Mouse (Mus musculus) intestine, embryonic 16.5 days (tissue): Measurements from ENCODE around the gene Anks1. TPM values are rescaled to one million over a fixed set of nuclear protein-coding genes. Genes with fewer than 3 reads are reported as not detected.

ENCODE experiments used
- ATAC-seq: fragments of 200-750 bp; cut with Nextera tagmentation; 2 replicates; pipeline ENCODE4 v1.8.0; 2017; ENCODE audit warnings: moderate TSS enrichment, moderate library complexity
- H3K27ac ChIP-seq: fragments of 300-500 bp; sonication (generic); 2 replicates; pipeline ENCODE4 v1.5.1; 2014; ENCODE audit warnings: mild to moderate bottlenecking, low read length
- H3K27me3 ChIP-seq: fragments of 300-500 bp; sonication (generic); replicated peaks from 2 replicates; pipeline ENCODE4 v1.6.1; 2014; ENCODE audit warnings: low read length, control low read depth, mixed read lengths; ENCODE audit not compliant: control insufficient read depth, insufficient read depth
- H3K36me3 ChIP-seq: fragments of 300-500 bp; sonication (generic); 2 replicates; pipeline ENCODE4 v1.6.1; 2014; ENCODE audit warnings: low read length, control low read depth; ENCODE audit not compliant: control insufficient read depth, insufficient read depth
- H3K4me1 ChIP-seq: fragments of 300-500 bp; sonication (generic); 2 replicates; pipeline ENCODE4 v1.6.1; 2014; ENCODE audit warnings: low read length, control low read depth, mixed read lengths; ENCODE audit not compliant: control insufficient read depth, insufficient read depth
- H3K4me2 ChIP-seq: fragments of 300-500 bp; sonication (generic); 2 replicates; pipeline ENCODE4 v1.6.1; 2014; ENCODE audit warnings: low read depth, low read length, control low read depth
- H3K4me3 ChIP-seq: fragments of 300-500 bp; sonication (generic); 2 replicates; pipeline ENCODE4 v1.5.1; 2014; ENCODE audit warnings: mild to moderate bottlenecking, low read length
- H3K9ac ChIP-seq: fragments of 300-500 bp; sonication (generic); 2 replicates; pipeline ENCODE4 v1.6.1; 2014; ENCODE audit warnings: low read depth, low read length
- H3K9me3 ChIP-seq: fragments of 300-500 bp; sonication (generic); 2 replicates; pipeline ENCODE4 v1.6.1; 2016; ENCODE audit warnings: low read length, control low read depth; ENCODE audit not compliant: control insufficient read depth
- WGBS: fragments of 180-500 bp; shearing (Covaris S2); extraction: QIAGEN DNeasy Blood & Tissue Kit; methylation state at CpG from one replicate; pipeline ENCODE4 v1.1.7; 2014; 5-methylcytosine and 5-hydroxymethylcytosine counted together
- polyA plus RNA-seq: library from polyadenylated mRNA; unstranded; fragments of >200 nt; fragmentation: Nextera tagmentation; extraction: Ambion mirVana; gene quantifications from 2 replicates; pipeline ENCODE4 v1.2.1, GENCODE M21; 2015

Gene Anks1
- polyA plus RNA-seq, 1 experiment from 2014 or later = 10.0 TPM

DNA sequence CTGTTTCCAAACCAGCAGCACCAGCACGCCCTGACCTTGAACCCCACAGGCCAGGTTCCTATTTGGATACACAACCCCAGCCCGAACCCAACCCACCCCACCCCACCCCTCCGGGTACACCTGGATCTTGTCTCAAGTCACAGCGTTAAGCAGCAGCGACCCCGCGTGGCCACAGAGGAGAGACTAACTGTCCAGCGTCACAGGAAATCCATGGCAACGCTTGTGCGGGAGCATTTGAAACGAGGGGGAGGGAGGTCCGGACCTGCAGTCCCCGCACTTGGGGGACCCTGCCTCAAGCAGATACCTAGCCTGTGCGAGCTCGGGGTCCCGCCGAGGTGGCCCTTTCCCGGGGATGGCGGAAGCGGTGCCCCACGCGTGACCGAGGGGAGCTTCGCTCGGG is 170.5 kb downstream of the Anks1 start:
- no peaks in the 10 kb centered on the region for H3K36me3 ChIP-seq
- WGBS = under 1% methylated on average over 25 of the region's 25 CpGs
- no peaks in the 10 kb centered on the region for H3K27me3 ChIP-seq
- peak overlapping the region; percentile 100 for H3K4me2 ChIP-seq
- peak overlapping the region; percentile 71 for H3K9ac ChIP-seq
- H3K9me3 ChIP-seq = no peaks in the 10 kb centered on the region
- H3K4me3 ChIP-seq = peak overlapping the region; percentile 65
- H3K27ac ChIP-seq = no peak overlapping the region
- H3K4me1 ChIP-seq = peaks cover 15% of the 10 kb centered on the region
- peak; percentile 43 for ATAC-seq

DNA sequence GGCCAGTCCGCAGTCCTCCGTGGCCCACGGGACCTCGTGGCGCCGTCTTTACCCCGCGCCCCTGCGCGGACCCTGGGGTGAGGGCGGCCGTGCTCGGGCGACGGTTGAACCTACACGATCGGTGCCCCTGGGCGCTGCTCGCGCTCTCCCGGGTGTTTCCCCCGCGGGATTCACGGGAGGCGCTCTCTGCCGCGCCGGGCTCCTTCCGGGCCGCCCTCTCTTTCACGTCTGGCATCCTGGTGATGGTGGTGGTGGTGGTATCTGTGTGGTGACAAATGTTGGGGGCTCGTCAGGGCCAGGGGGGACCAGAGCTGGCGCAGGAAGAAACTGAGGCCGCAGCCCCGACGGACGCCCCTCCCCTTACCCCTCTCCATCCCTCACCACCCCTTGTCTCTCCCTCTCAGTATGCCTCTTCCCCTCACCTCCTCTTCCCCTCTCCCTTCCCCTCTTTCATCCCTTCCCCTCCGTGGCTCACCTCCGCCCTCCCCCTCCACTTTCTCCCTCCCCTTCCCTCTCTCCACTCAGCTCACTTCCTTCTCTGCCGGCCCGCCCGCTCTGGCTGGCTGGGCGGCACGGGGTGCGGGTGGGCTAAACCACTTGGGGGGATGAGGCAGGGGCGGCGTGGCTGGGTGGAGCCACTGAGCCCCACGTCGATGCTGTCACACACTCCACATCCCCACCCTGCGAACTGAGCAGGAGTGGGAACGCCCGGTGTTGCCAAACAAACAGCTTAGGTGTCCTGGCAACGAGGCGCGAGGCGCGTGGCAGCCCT is 171.1 kb downstream of the Anks1 start, which contains the start of gene Tcp11:
TSS of gene Tcp11 (minus strand) at position 595 of the 772 bp plus-strand sequence.
- no peaks in the 10 kb centered on the region for H3K9me3 ChIP-seq
- H3K4me3 ChIP-seq = peak within 1 kb of the TSS; percentile 65
- no peaks in the 10 kb centered on the region for H3K27me3 ChIP-seq
- peak within 1 kb of the TSS; percentile 71 for H3K9ac ChIP-seq
- ATAC-seq = peak; percentile 49
- H3K4me2 ChIP-seq = peak within 1 kb of the TSS; percentile 100
- 1% methylated on average over 56 of the region's 57 CpGs for WGBS
- peaks cover 15% of the 10 kb centered on the region for H3K4me1 ChIP-seq
- H3K36me3 ChIP-seq = no peaks in the 10 kb centered on the region
- H3K27ac ChIP-seq = no peak within 1 kb of the TSS

DNA sequence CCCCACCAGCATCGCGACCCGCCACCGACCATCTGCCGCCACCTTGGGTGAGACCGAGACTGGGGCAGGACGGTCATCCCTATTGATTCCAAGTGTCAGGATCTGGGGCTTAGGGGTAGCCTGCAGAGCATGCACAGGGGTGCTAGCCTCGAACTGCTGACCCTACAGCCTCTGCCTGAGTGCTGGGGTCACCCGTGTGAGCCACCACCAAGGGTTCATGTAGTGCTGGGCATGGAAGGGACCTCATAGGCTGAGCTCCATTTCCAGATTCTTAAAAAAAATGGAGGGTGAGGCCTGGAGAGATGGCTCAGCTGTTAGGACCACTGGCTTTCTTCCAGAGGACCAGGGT is 171.7 kb downstream of the Anks1 start:
- H3K36me3 ChIP-seq = no peaks in the 10 kb centered on the region
- H3K4me1 ChIP-seq = peaks cover 15% of the 10 kb centered on the region
- H3K27me3 ChIP-seq = no peaks in the 10 kb centered on the region
- no peak overlapping the region for H3K9ac ChIP-seq
- WGBS = 16% methylated on average over 9 of the region's 9 CpGs
- no peak; the same call in 1 of the 2 replicates for ATAC-seq
- H3K4me3 ChIP-seq = peak overlapping the region; percentile 65
- peak overlapping the region; percentile 100; the same call in 1 of the 2 replicates for H3K4me2 ChIP-seq
- no peak overlapping the region for H3K27ac ChIP-seq
- H3K9me3 ChIP-seq = no peaks in the 10 kb centered on the region

DNA sequence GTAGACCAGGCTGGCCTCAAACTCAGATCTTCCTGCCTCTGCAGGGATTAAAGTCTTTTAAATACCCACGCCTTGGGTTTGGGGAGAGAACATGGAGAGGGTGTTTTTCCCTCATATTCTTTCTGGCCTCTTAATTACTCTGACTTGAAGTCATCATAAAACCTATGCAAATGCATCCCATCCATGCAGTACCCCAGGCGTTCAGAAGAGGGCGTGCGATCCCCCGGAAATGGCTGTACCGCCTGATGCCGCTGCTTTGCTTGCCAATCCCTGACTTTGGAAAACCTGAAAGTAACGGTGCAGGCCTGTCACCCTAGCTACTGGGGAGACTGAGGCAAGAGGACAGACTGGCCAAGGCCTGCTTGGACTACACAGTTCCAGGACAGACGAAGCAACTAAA is 172.3 kb downstream of the Anks1 start:
- Histone ChIP-seq H3K9ac (no peak overlapping the region), H3K4me3 (no peak overlapping the region), H3K4me1 (peaks cover 15% of the 10 kb centered on the region), H3K27me3 (no peaks in the 10 kb centered on the region), H3K9me3 (no peaks in the 10 kb centered on the region), H3K27ac (no peak overlapping the region), H3K36me3 (no peaks in the 10 kb centered on the region), H3K4me2 (no peak overlapping the region)
- no peak for ATAC-seq
- 65% methylated on average over 9 of the region's 9 CpGs for WGBS

DNA sequence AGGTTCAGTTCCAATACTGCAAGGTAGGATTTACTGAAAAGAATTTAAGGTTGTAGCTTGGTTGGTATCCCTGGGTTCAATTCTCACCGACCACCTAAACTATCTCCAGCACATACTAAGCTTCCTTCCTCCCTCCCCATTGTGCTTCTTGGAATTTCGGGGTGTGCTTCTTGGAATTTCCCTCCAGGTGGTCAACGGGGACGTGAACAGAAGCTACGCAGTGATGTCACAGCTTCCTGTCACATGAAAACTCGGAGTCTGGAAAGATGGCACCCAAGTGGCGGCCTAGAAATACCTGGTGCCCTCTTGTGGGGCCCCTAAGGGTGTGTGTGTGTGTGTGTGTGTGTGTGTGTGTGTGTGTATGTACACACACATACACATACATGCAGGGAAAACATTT is 172.8 kb downstream of the Anks1 start:
- Histone ChIP-seq H3K4me3 (no peak overlapping the region), H3K9ac (no peak overlapping the region), H3K4me1 (peaks cover 15% of the 10 kb centered on the region), H3K27ac (no peak overlapping the region), H3K4me2 (no peak overlapping the region), H3K36me3 (no peaks in the 10 kb centered on the region), H3K9me3 (no peaks in the 10 kb centered on the region), H3K27me3 (no peaks in the 10 kb centered on the region)
- WGBS = 90% methylated on average over 7 of the region's 7 CpGs
- ATAC-seq = no peak

DNA sequence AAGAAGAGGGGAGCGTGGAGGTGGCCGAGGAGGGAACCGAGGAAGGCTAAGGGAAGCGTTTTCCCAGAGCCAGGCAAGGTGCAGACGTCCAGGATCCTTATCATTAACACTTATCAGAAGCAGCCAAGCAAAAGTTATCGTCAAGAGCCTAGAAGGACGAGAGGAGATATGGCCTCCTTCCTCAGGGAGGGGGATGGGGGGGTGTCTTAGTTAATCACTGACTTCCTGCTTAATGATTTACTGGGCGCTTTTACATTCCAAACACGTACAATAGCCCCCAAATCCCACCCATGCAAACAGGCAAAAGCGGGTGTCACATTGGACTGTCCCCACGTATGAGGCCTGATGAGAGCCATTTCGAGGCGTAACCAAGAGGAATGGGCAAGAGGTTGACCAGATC is 173.8 kb downstream of the Anks1 start:
- Histone ChIP-seq H3K4me1 (peaks cover 15% of the 10 kb centered on the region), H3K4me2 (peak overlapping the region; percentile 16; the same call in 1 of the 2 replicates), H3K4me3 (no peak overlapping the region), H3K27me3 (no peaks in the 10 kb centered on the region), H3K27ac (0 out of 2 replicates have a peak overlapping the region, but pooled peaks have one; percentile 8), H3K9ac (no peak overlapping the region), H3K36me3 (no peaks in the 10 kb centered on the region), H3K9me3 (no peaks in the 10 kb centered on the region)
- 52% methylated on average over 13 of the region's 13 CpGs for WGBS
- ATAC-seq = no peak

DNA sequence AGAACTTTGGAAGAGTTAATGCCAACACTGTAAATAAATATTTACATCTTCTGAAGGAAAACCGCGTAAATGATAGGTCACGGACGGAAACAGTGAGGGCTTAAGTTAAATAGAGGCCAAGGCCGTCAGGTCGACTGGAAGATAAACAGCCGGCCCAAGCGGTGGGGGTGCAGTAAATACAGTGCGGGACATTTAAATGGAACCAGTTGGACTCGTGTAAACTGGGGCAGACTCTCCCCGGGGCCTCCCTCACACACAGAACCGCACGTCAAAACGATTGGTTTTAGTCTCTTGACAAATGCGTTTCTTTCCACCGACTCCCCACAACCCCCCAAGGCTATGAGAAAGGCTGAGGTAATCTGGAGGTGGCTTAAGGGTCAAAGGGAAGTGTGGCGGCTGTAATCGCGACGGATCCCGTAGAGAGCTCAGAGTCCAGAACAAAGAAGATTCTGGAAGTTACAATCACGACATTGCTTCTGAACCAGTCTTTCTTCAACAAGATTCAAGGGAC is 175.3 kb downstream of the Anks1 start:
- H3K27me3 ChIP-seq = no peaks in the 10 kb centered on the region
- WGBS = 17% methylated on average over 22 of the region's 22 CpGs
- H3K27ac ChIP-seq = peak overlapping the region; percentile 17; the same call in 1 of the 2 replicates
- H3K4me1 ChIP-seq = peaks cover 15% of the 10 kb centered on the region
- no peaks in the 10 kb centered on the region for H3K9me3 ChIP-seq
- 0 out of 2 replicates have a peak overlapping the region, but pooled peaks have one; percentile 0 for H3K9ac ChIP-seq
- no peak overlapping the region for H3K4me3 ChIP-seq
- ATAC-seq = 0 out of 2 replicates have a peak, but pooled peaks have one; percentile 14
- no peaks in the 10 kb centered on the region for H3K36me3 ChIP-seq
- no peak overlapping the region; the same call in 1 of the 2 replicates for H3K4me2 ChIP-seq

DNA sequence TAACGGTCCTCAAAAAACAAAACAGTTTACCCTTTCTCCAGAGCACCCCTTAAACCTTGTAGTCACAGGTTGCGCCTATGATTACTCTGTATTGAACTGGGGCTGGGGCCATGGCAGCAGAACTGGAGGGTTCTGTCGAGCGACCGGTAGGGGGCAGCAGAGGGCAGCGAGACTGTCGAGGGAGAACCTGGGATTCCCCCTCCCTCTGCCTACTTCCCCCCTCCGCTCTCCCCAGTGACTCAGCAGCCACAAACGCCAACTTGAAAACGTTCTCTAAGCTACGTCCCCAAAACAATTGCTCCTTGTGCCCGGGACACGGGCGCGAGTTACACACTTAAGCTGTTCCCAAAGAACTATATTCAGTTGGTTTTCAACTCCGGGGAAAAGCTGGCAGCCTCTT is 175.9 kb downstream of the Anks1 start:
- peak overlapping the region; percentile 37 for H3K4me2 ChIP-seq
- H3K27me3 ChIP-seq = no peaks in the 10 kb centered on the region
- peak; percentile 78 for ATAC-seq
- no peaks in the 10 kb centered on the region for H3K36me3 ChIP-seq
- H3K4me1 ChIP-seq = peaks cover 13% of the 10 kb centered on the region
- H3K9ac ChIP-seq = 0 out of 2 replicates have a peak overlapping the region, but pooled peaks have one; percentile 0
- no peaks in the 10 kb centered on the region for H3K9me3 ChIP-seq
- H3K4me3 ChIP-seq = peak overlapping the region; percentile 11; the same call in 1 of the 2 replicates
- peak overlapping the region; percentile 17; the same call in 1 of the 2 replicates for H3K27ac ChIP-seq
- 1% methylated on average over 16 of the region's 16 CpGs for WGBS

DNA sequence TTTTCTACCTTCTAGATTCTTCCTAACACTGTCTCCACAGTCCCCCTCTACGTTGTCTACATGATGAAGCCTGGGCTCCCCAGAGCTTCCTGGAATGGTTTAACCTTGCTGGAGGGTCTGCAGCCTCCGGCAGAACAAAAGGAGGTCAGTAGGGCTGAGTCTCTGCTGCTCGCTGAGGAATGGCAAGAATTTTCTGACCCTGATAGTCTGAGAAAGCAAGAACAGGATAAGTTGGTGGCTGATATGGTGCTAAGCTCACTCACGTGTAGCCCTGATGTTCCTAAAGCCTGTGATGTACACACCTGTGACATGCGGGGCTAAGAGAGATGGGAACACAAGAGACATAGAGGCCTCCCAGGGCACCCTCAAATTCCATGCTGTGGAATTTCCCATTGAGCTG is 178.3 kb downstream of the Anks1 start:
- peaks cover 7% of the 10 kb centered on the region for H3K4me1 ChIP-seq
- H3K4me3 ChIP-seq = no peak overlapping the region
- no peaks in the 10 kb centered on the region for H3K36me3 ChIP-seq
- no peak overlapping the region for H3K9ac ChIP-seq
- no peak overlapping the region for H3K27ac ChIP-seq
- WGBS = 33% methylated on average over 5 of the region's 5 CpGs
- ATAC-seq = no peak
- no peaks in the 10 kb centered on the region for H3K27me3 ChIP-seq
- H3K4me2 ChIP-seq = no peak overlapping the region
- no peaks in the 10 kb centered on the region for H3K9me3 ChIP-seq
